Mouse (Mus musculus): Measurements from ENCODE around the gene Zfp568.

Zfp568 gene

DNA sequence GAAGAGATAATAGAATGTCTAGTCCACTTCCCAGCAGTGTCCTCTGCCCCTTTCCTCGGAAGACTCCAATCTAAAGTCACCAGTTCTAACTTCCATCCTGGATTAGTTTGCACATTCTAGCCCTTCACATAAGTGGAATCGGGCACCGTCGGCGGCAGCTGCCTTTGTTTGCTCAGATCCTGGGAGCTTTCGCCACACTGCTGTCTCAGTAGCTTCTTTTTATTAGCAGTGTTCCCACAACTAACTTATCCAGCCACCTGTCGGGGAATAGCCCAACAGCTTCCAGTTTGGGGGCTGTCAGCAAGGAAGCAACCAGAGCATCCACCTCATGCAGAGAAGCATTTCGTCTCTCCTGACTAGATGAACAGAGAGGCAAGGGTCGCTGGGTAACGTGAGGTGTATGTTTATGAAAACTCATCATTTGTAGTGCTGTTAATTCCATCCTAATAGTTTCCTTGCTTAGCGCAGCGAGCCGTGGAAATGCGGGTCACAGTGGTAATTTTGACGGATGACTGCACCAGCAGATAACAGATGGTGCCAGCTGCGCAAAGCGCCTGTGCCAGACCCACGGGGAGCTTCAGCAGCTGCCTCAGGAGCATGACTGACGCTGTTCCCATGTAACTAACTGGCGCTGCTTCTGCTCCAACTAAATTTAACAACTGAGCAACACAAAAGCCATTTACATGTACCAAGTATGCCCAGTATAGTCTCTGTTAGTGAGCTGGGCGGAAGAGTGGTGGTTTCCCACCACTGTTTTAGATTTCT lies 25.7 kb downstream of the Zfp568 start:
- no peaks in the 10 kb centered on the region for H3K27me3 ChIP-seq (ENCODE audit: control insufficient read depth, insufficient read depth, low read length, poor library complexity, severe bottlenecking)
- DNase-seq (ENCODE audit: low read depth, low spot score): no peak
- peaks cover 4% of the 10 kb centered on the region for H3K36me3 ChIP-seq (ENCODE audit: control insufficient read depth, insufficient read depth, low read length, poor library complexity, severe bottlenecking)

DNA sequence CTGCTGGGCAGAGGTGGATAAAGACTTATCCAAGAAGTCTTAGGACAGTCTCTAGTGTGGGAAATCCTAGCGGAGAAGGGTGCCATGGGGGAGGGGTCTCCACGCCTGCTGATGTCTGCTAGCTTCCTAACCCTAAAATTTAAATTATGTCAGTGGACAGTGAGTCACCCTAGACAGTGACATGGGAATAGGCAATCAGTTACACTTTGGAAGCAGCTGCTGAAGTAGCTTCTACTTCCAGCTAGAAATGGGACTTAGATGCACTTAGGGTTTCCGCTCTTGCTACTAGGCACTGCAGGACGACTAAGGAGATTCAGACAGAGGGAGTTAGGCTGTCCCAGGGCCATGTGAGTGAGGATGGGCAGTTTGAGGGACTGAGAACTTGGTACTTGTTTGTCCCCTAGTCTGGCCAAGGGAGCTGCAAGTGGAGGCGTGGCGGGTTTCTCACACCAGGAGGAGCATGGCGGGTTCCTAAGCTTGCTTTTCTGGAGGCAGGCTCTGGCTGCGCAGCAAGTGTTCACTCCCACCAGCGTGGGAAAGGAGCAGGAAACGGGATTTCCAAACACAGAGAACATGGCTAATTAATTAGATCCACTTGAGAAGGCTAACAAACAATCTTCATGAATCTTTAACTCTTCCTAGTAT lies 26.9 kb downstream of the Zfp568 start:
- Histone ChIP-seq H3K27me3 (ENCODE audit: control insufficient read depth, insufficient read depth, low read length, poor library complexity, severe bottlenecking) (no peaks in the 10 kb centered on the region), H3K36me3 (ENCODE audit: control insufficient read depth, insufficient read depth, low read length, poor library complexity, severe bottlenecking) (peaks cover 5% of the 10 kb centered on the region)
- DNase-seq (ENCODE audit: low read depth, low spot score): no peak

DNA sequence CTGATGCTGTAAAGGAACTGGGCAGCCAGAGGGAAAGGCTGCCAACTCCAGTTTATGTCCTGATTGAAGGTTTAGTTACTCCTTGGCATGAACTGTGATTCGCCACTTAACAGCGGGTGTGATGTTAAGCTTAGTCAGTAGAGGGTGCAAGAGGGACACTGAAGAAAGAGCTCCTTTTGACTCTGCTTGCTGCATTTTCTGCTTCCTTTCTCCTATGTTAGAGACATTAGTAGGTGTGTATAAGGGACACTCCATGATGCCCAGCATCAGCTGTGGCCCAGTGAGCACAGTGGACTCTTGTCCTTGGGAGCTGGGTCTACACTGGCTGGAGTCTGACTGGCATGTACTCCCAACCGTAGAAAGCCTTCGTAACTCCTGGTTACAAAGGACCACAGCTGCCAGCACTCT lies 29.2 kb downstream of the Zfp568 start:
- Histone ChIP-seq H3K36me3 (ENCODE audit: control insufficient read depth, insufficient read depth, low read length, poor library complexity, severe bottlenecking) (peaks cover 5% of the 10 kb centered on the region; the same call in 1 of the 2 replicates), H3K27me3 (ENCODE audit: control insufficient read depth, insufficient read depth, low read length, poor library complexity, severe bottlenecking) (no peaks in the 10 kb centered on the region)
- DNase-seq (ENCODE audit: low read depth, low spot score): peak; percentile 65

DNA sequence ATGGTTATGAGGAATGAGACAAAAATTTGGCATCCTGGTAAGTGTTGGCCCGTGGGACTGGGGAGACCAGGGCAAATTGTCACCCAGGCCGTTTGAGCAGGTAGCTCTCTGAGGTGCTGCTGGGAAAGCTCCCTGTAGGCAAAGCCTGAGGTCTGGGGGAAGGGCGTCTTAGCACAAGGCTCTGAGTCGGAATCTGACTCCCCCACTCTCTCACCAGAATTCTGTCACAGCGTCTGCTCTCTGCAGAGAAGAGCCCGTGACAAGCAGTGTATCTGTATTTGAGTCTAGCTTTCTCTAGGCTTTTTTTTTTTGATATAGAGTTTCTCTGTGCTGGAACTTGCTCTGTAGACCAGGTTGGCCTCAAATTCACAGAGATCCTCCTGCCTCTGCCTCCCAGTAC lies 33.5 kb downstream of the Zfp568 start:
- H3K36me3 ChIP-seq (ENCODE audit: control insufficient read depth, insufficient read depth, low read length, poor library complexity, severe bottlenecking): peaks cover 8% of the 10 kb centered on the region

DNA sequence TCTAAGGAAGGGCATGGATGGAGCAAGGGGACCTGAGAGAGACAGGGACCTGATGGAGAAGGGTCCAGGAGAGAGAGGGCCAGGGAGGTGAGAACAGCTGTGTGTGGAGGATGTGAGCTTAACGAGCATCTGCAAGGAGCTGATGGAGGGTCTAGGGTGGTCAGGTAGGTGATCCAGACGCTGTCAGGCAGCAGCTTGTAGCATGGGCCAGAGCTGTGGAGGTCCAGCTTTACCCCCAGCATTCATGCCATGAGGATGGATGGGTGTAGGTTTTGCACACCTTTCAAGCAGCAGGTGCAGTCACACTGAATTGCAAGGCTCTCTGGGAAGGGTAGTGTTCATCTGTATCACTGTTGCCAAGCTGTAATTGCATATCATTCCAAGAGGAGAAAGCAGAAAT lies 35.8 kb downstream of the Zfp568 start:
- peaks cover 13% of the 10 kb centered on the region for H3K36me3 ChIP-seq (ENCODE audit: control insufficient read depth, insufficient read depth, low read length, poor library complexity, severe bottlenecking)
- DNase-seq (ENCODE audit: low read depth, low spot score): no peak

More for the DNA sequence above, 33.5 kb downstream of the Zfp568 start:
- H3K27me3 ChIP-seq (ENCODE audit: control insufficient read depth, insufficient read depth, low read length, poor library complexity, severe bottlenecking): no peaks in the 10 kb centered on the region
- DNase-seq (ENCODE audit: low read depth, low spot score): no peak

DNA sequence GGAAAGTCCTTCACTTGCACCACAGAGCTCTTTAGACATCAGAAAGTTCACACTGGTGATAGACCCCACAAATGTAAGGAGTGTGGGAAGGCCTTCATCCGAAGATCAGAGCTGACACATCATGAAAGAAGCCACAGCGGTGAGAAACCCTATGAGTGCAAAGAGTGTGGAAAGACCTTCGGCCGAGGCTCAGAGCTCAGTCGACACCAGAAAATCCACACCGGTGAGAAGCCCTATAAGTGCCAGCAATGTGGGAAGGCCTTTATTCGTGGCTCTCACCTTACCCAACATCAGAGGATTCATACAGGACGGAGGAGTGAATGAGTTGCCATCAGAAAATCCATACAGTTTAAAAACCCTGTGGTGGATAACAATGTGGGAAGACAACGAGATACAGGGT lies 39.6 kb downstream of the Zfp568 start:
- peaks cover 8% of the 10 kb centered on the region; the same call in 1 of the 2 replicates for H3K36me3 ChIP-seq (ENCODE audit: control insufficient read depth, insufficient read depth, low read length, poor library complexity, severe bottlenecking)
- H3K27me3 ChIP-seq (ENCODE audit: control insufficient read depth, insufficient read depth, low read length, poor library complexity, severe bottlenecking): no peaks in the 10 kb centered on the region
- no peak for DNase-seq (ENCODE audit: low read depth, low spot score)

More for the DNA sequence above, 35.8 kb downstream of the Zfp568 start:
- H3K27me3 ChIP-seq (ENCODE audit: control insufficient read depth, insufficient read depth, low read length, poor library complexity, severe bottlenecking): no peaks in the 10 kb centered on the region

DNA sequence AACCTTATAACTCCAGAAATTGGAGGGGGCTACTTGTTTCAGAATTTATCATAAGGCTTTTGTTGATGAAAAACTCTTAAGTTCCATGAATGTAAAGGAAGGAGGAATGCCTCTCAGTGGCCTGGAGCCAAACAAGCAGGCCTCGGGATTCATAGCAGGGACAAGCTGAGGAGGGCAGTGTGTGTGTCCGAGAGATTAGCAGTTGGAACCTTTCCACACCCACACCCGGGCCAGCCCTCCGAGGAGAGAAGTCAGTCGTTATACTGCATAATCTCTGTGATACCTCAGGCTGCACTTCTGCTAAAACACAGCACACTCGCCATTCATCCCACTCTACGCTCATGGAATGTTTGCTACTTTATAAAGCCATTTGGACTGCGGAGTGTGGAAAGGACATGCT lies 40.0 kb downstream of the Zfp568 start:
- no peak for DNase-seq (ENCODE audit: low read depth, low spot score)
- no peaks in the 10 kb centered on the region for H3K27me3 ChIP-seq (ENCODE audit: control insufficient read depth, insufficient read depth, low read length, poor library complexity, severe bottlenecking)
- H3K36me3 ChIP-seq (ENCODE audit: control insufficient read depth, insufficient read depth, low read length, poor library complexity, severe bottlenecking): peaks cover 6% of the 10 kb centered on the region; the same call in 1 of the 2 replicates

DNA sequence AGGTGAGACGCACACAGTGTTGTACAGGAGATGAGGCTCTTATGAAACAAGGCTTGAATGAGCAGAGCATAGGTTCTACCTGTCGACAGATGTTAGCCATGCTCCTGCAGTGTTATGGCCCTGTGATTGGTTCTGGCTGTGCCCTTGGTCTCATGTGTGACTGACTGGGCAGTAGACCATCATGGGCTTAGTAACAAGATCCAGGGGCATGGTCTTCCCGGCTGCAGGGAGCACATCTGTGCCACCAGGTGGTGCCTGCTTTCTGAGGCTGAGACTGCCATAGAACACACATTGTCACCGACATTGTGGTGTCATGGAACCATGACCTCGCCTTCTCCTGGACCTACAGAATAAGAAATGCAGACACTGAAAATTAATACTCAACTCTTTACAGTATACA lies 41.6 kb downstream of the Zfp568 start:
- DNase-seq (ENCODE audit: low read depth, low spot score): peak; percentile 16
- Histone ChIP-seq H3K27me3 (ENCODE audit: control insufficient read depth, insufficient read depth, low read length, poor library complexity, severe bottlenecking) (no peaks in the 10 kb centered on the region), H3K36me3 (ENCODE audit: control insufficient read depth, insufficient read depth, low read length, poor library complexity, severe bottlenecking) (0 out of 2 replicates have a peak, but pooled peaks cover 6% of the 10 kb centered on the region)

DNA sequence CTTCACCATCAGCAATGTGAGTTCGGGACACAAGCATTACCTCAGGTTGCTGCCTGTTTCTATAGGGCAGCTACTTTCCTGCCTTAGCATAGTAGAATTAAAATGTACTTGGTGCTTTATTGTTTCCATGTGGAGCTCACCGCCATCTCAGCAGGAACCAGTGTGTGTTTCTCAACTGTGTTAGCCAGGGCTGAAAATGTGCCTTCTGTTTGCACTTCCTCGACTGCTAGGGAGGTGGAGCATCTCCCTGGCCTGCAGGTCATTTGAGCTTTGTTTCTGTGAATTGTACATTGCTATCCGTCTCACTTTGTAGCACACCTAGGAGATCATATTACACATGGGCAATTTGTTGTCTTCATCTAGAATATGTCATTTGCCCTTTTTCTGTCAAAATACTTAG lies 43.6 kb downstream of the Zfp568 start:
- no peak for DNase-seq (ENCODE audit: low read depth, low spot score)
- Histone ChIP-seq H3K36me3 (ENCODE audit: control insufficient read depth, insufficient read depth, low read length, poor library complexity, severe bottlenecking) (0 out of 2 replicates have a peak, but pooled peaks cover 6% of the 10 kb centered on the region), H3K27me3 (ENCODE audit: control insufficient read depth, insufficient read depth, low read length, poor library complexity, severe bottlenecking) (no peaks in the 10 kb centered on the region)

DNA sequence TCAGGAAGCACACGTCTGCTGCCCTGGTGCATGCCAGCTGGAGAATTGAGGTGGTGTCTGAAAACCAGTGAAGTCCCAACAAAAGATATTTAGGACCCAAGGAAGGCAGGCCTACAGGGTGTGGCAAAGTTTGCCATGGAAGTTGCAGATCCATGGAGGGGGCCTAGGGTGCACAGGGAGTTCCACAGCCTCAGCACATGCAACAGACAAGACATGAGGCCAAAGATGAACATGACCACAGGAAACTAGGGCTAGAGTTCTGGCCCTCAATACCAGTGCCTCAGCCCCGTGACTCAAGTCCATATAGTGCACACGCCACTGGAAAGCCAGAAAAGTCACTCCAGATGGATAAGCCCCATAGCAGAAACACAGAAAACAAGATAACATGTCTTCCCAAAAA lies 44.8 kb downstream of the Zfp568 start:
- Histone ChIP-seq H3K36me3 (ENCODE audit: control insufficient read depth, insufficient read depth, low read length, poor library complexity, severe bottlenecking) (0 out of 2 replicates have a peak, but pooled peaks cover 3% of the 10 kb centered on the region), H3K27me3 (ENCODE audit: control insufficient read depth, insufficient read depth, low read length, poor library complexity, severe bottlenecking) (no peaks in the 10 kb centered on the region)
- no peak for DNase-seq (ENCODE audit: low read depth, low spot score)

DNA sequence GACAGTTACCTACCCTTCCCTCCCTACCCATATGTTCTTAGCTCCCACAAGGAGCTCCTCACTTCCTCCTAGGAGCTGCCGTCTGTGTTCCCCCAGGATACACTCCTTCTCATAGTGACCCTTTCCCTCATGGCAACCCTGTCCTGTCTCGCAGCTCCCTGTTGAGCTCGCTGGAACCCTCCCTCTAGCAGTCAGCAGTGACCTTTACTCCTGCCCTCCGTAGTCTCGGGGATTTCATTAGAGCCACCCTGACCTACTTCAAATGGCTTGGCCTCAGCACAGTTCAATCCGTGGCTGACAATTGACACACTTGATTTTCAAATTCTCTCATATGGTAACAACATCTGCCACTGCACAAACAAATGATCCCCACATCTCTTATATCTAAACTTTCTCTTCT lies 46.9 kb downstream of the Zfp568 start:
- H3K36me3 ChIP-seq (ENCODE audit: control insufficient read depth, insufficient read depth, low read length, poor library complexity, severe bottlenecking): no peaks in the 10 kb centered on the region
- DNase-seq (ENCODE audit: low read depth, low spot score): no peak
- H3K27me3 ChIP-seq (ENCODE audit: control insufficient read depth, insufficient read depth, low read length, poor library complexity, severe bottlenecking): no peaks in the 10 kb centered on the region

DNA sequence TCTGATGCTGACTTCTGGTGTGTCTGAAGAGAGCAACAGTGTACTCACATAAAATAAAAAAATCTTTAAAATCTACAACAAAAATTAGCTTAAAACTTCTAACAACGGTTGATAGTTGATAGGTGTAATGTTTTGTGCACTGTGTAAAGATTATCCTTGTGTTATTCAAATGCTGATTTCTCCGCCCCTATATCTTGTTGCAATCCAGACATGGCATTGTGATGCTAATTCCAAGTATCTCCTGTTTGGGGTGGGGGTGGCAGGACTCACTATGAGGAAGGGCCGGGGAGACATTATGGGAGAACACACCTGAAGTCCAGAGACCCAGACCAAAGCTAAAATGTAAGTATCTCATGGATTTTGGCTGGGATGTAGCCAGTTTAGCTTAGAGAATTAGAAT lies 47.6 kb downstream of the Zfp568 start:
- DNase-seq (ENCODE audit: low read depth, low spot score): no peak
- Histone ChIP-seq H3K27me3 (ENCODE audit: control insufficient read depth, insufficient read depth, low read length, poor library complexity, severe bottlenecking) (no peaks in the 10 kb centered on the region), H3K36me3 (ENCODE audit: control insufficient read depth, insufficient read depth, low read length, poor library complexity, severe bottlenecking) (no peaks in the 10 kb centered on the region)

DNA sequence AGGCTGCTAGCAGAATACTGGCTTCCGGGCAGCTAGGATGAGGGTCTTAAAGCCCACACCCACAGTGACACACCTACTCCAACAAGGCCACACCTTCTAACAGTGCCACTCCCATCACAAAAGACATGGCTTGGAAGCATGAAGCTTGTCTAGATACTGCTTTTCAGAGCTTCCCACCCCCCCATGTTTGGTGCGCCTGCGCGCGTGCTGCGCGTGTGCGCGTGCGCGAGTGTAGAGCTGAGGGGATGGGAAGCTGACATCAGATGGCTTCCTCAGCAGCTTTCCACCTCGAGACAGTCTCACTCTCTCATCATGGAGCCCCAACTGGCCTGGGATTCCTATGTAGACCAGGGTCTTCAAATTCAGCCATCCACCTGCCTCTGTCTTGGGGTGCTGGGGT lies 50.6 kb downstream of the Zfp568 start:
- DNase-seq (ENCODE audit: low read depth, low spot score): no peak
- Histone ChIP-seq H3K36me3 (ENCODE audit: control insufficient read depth, insufficient read depth, low read length, poor library complexity, severe bottlenecking) (no peaks in the 10 kb centered on the region), H3K27me3 (ENCODE audit: control insufficient read depth, insufficient read depth, low read length, poor library complexity, severe bottlenecking) (no peaks in the 10 kb centered on the region)

DNA sequence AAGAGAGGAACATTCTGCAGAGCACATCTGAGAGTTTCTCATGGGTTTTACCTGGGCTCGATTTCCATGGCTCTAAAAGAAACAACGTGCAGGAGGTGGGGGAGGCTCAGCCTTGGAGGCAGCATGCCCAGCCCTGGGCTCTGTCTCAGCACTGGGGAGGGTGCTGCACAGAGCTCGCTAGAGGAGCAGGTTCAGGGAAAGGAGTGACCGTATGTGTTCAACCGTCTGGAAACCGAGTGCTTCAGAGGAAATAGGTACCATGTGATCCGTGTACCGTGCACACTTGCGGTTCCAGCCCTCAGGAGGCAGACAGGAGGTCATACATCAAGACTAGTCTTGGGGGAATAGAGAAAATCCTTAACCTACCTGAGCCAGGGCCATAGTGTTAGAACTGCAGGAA lies 60.6 kb downstream of the Zfp568 start:
- no peaks in the 10 kb centered on the region for H3K36me3 ChIP-seq (ENCODE audit: control insufficient read depth, insufficient read depth, low read length, poor library complexity, severe bottlenecking)
- DNase-seq (ENCODE audit: low read depth, low spot score): peak; percentile 64
- no peaks in the 10 kb centered on the region for H3K27me3 ChIP-seq (ENCODE audit: control insufficient read depth, insufficient read depth, low read length, poor library complexity, severe bottlenecking)

DNA sequence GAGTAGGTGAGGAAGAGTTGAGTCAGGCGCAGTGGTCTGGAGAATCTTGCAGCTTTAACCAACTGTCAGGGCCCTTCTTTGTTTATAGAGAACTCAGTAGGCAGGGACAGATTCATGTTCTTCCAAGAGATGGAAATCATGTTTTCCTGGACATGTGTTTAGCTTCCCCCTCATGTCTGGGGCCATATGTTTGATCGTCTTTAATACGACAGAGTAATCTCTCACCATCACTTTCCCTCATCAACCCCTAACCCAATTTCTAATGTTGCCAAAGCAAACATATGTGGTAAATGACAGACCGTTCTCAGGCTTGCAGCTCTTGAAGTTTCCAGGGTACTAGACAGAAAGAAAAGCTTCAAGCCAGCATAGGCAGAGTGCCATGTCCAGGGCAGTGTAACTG lies 64.4 kb downstream of the Zfp568 start:
- H3K36me3 ChIP-seq (ENCODE audit: control insufficient read depth, insufficient read depth, low read length, poor library complexity, severe bottlenecking): no peaks in the 10 kb centered on the region
- DNase-seq (ENCODE audit: low read depth, low spot score): no peak
- H3K27me3 ChIP-seq (ENCODE audit: control insufficient read depth, insufficient read depth, low read length, poor library complexity, severe bottlenecking): no peaks in the 10 kb centered on the region

All from splenic B cell, adult 2 months (primary cell).